Mouse (Mus musculus): ENCODE results near the gene Myh7b.

DNA sequence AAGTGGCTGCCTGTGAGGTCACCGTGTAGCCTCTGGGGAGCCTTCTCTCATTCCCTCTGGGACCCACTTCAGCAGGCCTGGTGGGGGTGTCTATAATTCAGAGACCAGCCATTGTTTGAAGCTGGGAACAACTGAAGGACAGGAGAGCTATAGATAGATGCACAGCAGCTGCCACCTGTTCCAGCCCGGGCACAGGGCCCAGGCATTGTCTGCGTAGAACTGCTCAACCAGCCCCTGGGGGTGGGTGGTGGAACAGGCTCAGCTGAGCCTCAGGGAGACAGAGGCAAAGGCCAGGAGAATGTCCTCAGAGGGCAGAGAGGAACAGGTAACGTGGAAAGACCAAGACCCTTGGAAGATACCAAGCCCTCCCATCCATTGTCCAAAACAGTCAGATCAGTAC lies 4.7 kb upstream of the Myh7b start:
- no peak for TF ChIP-seq GATA1 (IDR thresholded peaks at IDR 0.05; ENCODE audit: low read length)
- TF ChIP-seq TAL1 (IDR thresholded peaks at IDR 0.05; ENCODE audit: low read length): no peak

Data from erythroblast, embryonic 14.5 days (primary cell).